14 mouse cellular contexts compared by ENCODE assay signal in genomic region chr1:86482288-86482687, GRCm38 (mm10). TPM values are rescaled to one million over a fixed set of nuclear protein-coding genes. Genes with fewer than 3 reads are reported as not detected.
DNase-seq lines count a peak whose midpoint lies in the region; ATAC-seq lines count a peak whose summit lies in the region.
"Had no signal": no experiment of that assay in that cellular context is flagged by ENCODE, and none has a peak within 500 bp of the region (broad histone marks: within the 10 kb centered on the region; RNA-seq: fewer than 3 reads in every experiment).

No protein-coding gene starts in this region.

- no peak overlapping the region for H3K4me3 ChIP-seq in hindbrain, embryonic 12.5 days
- H3K4me3 ChIP-seq in hindbrain, embryonic 14.5 days (replicated peaks; ENCODE audit: low read length), result no peak overlapping the region
- H3K4me3 ChIP-seq in midbrain, embryonic 10.5 days, result no peak overlapping the region
- no peak overlapping the region for H3K4me3 ChIP-seq in midbrain, embryonic 15.5 days
- H3K4me3 ChIP-seq in forebrain, embryonic 14.5 days (ENCODE audit: low read depth, low read length), result no peak overlapping the region
- H3K4me3 ChIP-seq in stomach, embryonic 14.5 days (ENCODE audit: low read depth, low read length), result no peak overlapping the region
- H3K4me3 ChIP-seq: left cerebral cortex, adult 2 months had no signal

- no peaks in the 10 kb centered on the region for H3K9me3 ChIP-seq in hindbrain, embryonic 12.5 days (replicated peaks)
- no peaks in the 10 kb centered on the region for H3K9me3 ChIP-seq in hindbrain, embryonic 14.5 days (ENCODE audit: control insufficient read depth, low read length)
- H3K9me3 ChIP-seq in midbrain, embryonic 10.5 days (replicated peaks), result no peaks in the 10 kb centered on the region
- H3K9me3 ChIP-seq in midbrain, embryonic 15.5 days, result no peaks in the 10 kb centered on the region
- H3K9me3 ChIP-seq in forebrain, embryonic 14.5 days (replicated peaks; ENCODE audit: control insufficient read depth, low read length), result no peaks in the 10 kb centered on the region
- H3K9me3 ChIP-seq in stomach, embryonic 14.5 days (ENCODE audit: control insufficient read depth, low read depth, low read length), result no peaks in the 10 kb centered on the region

- 0 out of 2 replicates have a peak overlapping the region, but pooled peaks have one; percentile 23 for H3K9ac ChIP-seq in hindbrain, embryonic 12.5 days
- no peak overlapping the region for H3K9ac ChIP-seq in hindbrain, embryonic 14.5 days
- H3K9ac ChIP-seq in midbrain, embryonic 15.5 days, result no peak overlapping the region
- 0 out of 2 replicates have a peak overlapping the region, but pooled peaks have one; percentile 7 for H3K9ac ChIP-seq in forebrain, embryonic 14.5 days (ENCODE audit: low read length)
- H3K9ac ChIP-seq in stomach, embryonic 14.5 days (replicated peaks; ENCODE audit: low read depth, low read length), result no peak overlapping the region

- no peaks in the 10 kb centered on the region for H3K36me3 ChIP-seq in hindbrain, embryonic 12.5 days
- H3K36me3 ChIP-seq in hindbrain, embryonic 14.5 days (replicated peaks; ENCODE audit: control insufficient read depth, insufficient read depth), result no peaks in the 10 kb centered on the region
- no peaks in the 10 kb centered on the region for H3K36me3 ChIP-seq in midbrain, embryonic 10.5 days
- H3K36me3 ChIP-seq in midbrain, embryonic 15.5 days (replicated peaks), result no peaks in the 10 kb centered on the region
- no peaks in the 10 kb centered on the region for H3K36me3 ChIP-seq in forebrain, embryonic 14.5 days (ENCODE audit: control insufficient read depth, insufficient read depth, low read length)
- no peaks in the 10 kb centered on the region for H3K36me3 ChIP-seq in stomach, embryonic 14.5 days (ENCODE audit: control insufficient read depth, insufficient read depth, low read length)

- H3K27me3 ChIP-seq in hindbrain, embryonic 12.5 days, result no peaks in the 10 kb centered on the region
- H3K27me3 ChIP-seq in hindbrain, embryonic 14.5 days (ENCODE audit: control insufficient read depth, insufficient read depth, low read length), result no peaks in the 10 kb centered on the region
- no peaks in the 10 kb centered on the region for H3K27me3 ChIP-seq in midbrain, embryonic 10.5 days (ENCODE audit: low read depth, poor library complexity, severe bottlenecking)
- no peaks in the 10 kb centered on the region for H3K27me3 ChIP-seq in midbrain, embryonic 15.5 days (replicated peaks)
- no peaks in the 10 kb centered on the region for H3K27me3 ChIP-seq in forebrain, embryonic 14.5 days (replicated peaks; ENCODE audit: control insufficient read depth, insufficient read depth, low read length)
- H3K27me3 ChIP-seq in stomach, embryonic 14.5 days (ENCODE audit: control insufficient read depth, insufficient read depth, low read length), result no peaks in the 10 kb centered on the region

- ATAC-seq in hindbrain, embryonic 12.5 days (ENCODE audit: low FRiP score), result no peak
- ATAC-seq in hindbrain, embryonic 14.5 days (ENCODE audit: low FRiP score), result no peak
- no peak for ATAC-seq in midbrain, embryonic 15.5 days (replicated peaks)
- ATAC-seq in forebrain, embryonic 14.5 days, result no peak
- no peak for ATAC-seq in stomach, embryonic 14.5 days (ENCODE audit: insufficient number of reproducible peaks, insufficient read depth, low FRiP score, low read depth)

- no peak for DNase-seq in hindbrain, embryonic 14.5 days (ENCODE audit: low spot score)
- DNase-seq in midbrain, embryonic 10.5 days (ENCODE audit: low spot score), result no peak
- DNase-seq in forebrain, embryonic 14.5 days (ENCODE audit: low spot score), result no peak
- no peak for DNase-seq in ovary, postnatal 10 days (ENCODE audit: low spot score)
- DNase-seq in cerebellum, adult 9-11 months, result no peak
- DNase-seq: cerebellum, adult 18-20 months; heart, postnatal 10 days; kidney, postnatal 10 days; thymus, postnatal 4 days had no signal

- peak overlapping the region; percentile 23; the same call in 1 of the 2 replicates for H3K27ac ChIP-seq in hindbrain, embryonic 12.5 days
- no peak overlapping the region for H3K27ac ChIP-seq in hindbrain, embryonic 14.5 days
- H3K27ac ChIP-seq in midbrain, embryonic 10.5 days (replicated peaks), result peak overlapping the region; percentile 33; the same call in 1 of the 2 replicates
- no peak overlapping the region for H3K27ac ChIP-seq in midbrain, embryonic 15.5 days
- no peak overlapping the region for H3K27ac ChIP-seq in forebrain, embryonic 14.5 days (ENCODE audit: low read depth, low read length)
- peak overlapping the region; percentile 63; the same call in 1 of the 2 replicates for H3K27ac ChIP-seq in stomach, embryonic 14.5 days (ENCODE audit: low read length)
- H3K27ac ChIP-seq: left cerebral cortex, adult 2 months had no signal

- 0 out of 2 replicates have a peak, but pooled peaks cover 5% of the 10 kb centered on the region for H3K4me1 ChIP-seq in hindbrain, embryonic 12.5 days
- no peaks in the 10 kb centered on the region for H3K4me1 ChIP-seq in hindbrain, embryonic 14.5 days (replicated peaks; ENCODE audit: control insufficient read depth, insufficient read depth, low read length)
- H3K4me1 ChIP-seq in midbrain, embryonic 10.5 days, result peaks cover 9% of the 10 kb centered on the region
- H3K4me1 ChIP-seq in midbrain, embryonic 15.5 days, result 0 out of 2 replicates have a peak, but pooled peaks cover 2% of the 10 kb centered on the region
- H3K4me1 ChIP-seq in forebrain, embryonic 14.5 days (ENCODE audit: control insufficient read depth, insufficient read depth, low read length), result peaks cover 2% of the 10 kb centered on the region; the same call in 1 of the 2 replicates
- H3K4me1 ChIP-seq in stomach, embryonic 14.5 days (ENCODE audit: control insufficient read depth, insufficient read depth, low read length), result peaks cover 2% of the 10 kb centered on the region; the same call in 1 of the 2 replicates

- WGBS in hindbrain, embryonic 12.5 days, result 87% methylated on average over 11 of the region's 11 CpGs
- WGBS in hindbrain, embryonic 14.5 days, result 87% methylated on average over 11 of the region's 11 CpGs
- WGBS in midbrain, embryonic 10.5 days, result 88% methylated on average over 11 of the region's 11 CpGs
- whole genome bisulfite sequencing in midbrain, embryonic 15.5 days, result 85% methylated on average over 11 of the region's 11 CpGs
- WGBS in forebrain, embryonic 14.5 days, result 82% methylated on average over 11 of the region's 11 CpGs
- 75% methylated on average over 11 of the region's 11 CpGs for WGBS in stomach, embryonic 14.5 days

- no peak overlapping the region for H3K4me2 ChIP-seq in hindbrain, embryonic 12.5 days (replicated peaks)
- H3K4me2 ChIP-seq in hindbrain, embryonic 14.5 days (replicated peaks), result no peak overlapping the region
- H3K4me2 ChIP-seq in midbrain, embryonic 15.5 days, result no peak overlapping the region
- no peak overlapping the region for H3K4me2 ChIP-seq in forebrain, embryonic 14.5 days (ENCODE audit: low read length)
- H3K4me2 ChIP-seq in stomach, embryonic 14.5 days (replicated peaks; ENCODE audit: low read depth, low read length), result no peak overlapping the region

RNA-seq across cellular contexts. Expression of gene Ptma, which starts 44.2 kb away (rescaled TPM):
- polyA plus RNA-seq in hindbrain, embryonic 12.5 days (2016; fragmentation: Nextera tagmentation; extraction: Ambion mirVana), result 2,735 and 2,863 TPM in 2 replicates
- polyA plus RNA-seq in hindbrain, embryonic 14.5 days (2014; fragmentation: Nextera tagmentation; extraction: Ambion mirVana), result 1,567 and 1,692 TPM in 2 replicates
- polyA plus RNA-seq in midbrain, embryonic 10.5 days (2016; fragmentation: Nextera tagmentation; extraction: Ambion mirVana), result 2,732 and 2,904 TPM in 2 replicates
- 1,373 and 1,532 TPM in 2 replicates for polyA plus RNA-seq in midbrain, embryonic 15.5 days (2015; fragmentation: Nextera tagmentation; extraction: Ambion mirVana)
- polyA plus RNA-seq in forebrain, embryonic 14.5 days (2014; fragmentation: Nextera tagmentation; extraction: Ambion mirVana), result 2,309 and 2,480 TPM in 2 replicates
- polyA plus RNA-seq in stomach, embryonic 14.5 days (2014; fragmentation: Nextera tagmentation; extraction: Ambion mirVana), result 2,677 and 2,766 TPM in 2 replicates

RNA-seq across cellular contexts. Expression of gene Tex44, which starts 56.2 kb away (rescaled TPM):
- not detected in 2 replicates for polyA plus RNA-seq in hindbrain, embryonic 12.5 days (2016; fragmentation: Nextera tagmentation; extraction: Ambion mirVana)
- not detected in 2 replicates for polyA plus RNA-seq in hindbrain, embryonic 14.5 days (2014; fragmentation: Nextera tagmentation; extraction: Ambion mirVana)
- polyA plus RNA-seq in midbrain, embryonic 10.5 days (2016; fragmentation: Nextera tagmentation; extraction: Ambion mirVana), result 0.07 and 0.11 TPM in 2 replicates
- not detected in 2 replicates for polyA plus RNA-seq in midbrain, embryonic 15.5 days (2015; fragmentation: Nextera tagmentation; extraction: Ambion mirVana)
- not detected in 2 replicates for polyA plus RNA-seq in forebrain, embryonic 14.5 days (2014; fragmentation: Nextera tagmentation; extraction: Ambion mirVana)
- not detected in 2 replicates for polyA plus RNA-seq in stomach, embryonic 14.5 days (2014; fragmentation: Nextera tagmentation; extraction: Ambion mirVana)
- polyA plus RNA-seq: liver, embryonic 16.5 days had no signal

RNA-seq across cellular contexts. Expression of gene Nmur1, which starts 56.3 kb away (rescaled TPM):
- polyA plus RNA-seq in hindbrain, embryonic 12.5 days (2016; fragmentation: Nextera tagmentation; extraction: Ambion mirVana), result 0.23 TPM in 1 of 2 replicates, not detected in the other
- polyA plus RNA-seq in hindbrain, embryonic 14.5 days (2014; fragmentation: Nextera tagmentation; extraction: Ambion mirVana), result not detected in 2 replicates
- not detected in 2 replicates for polyA plus RNA-seq in midbrain, embryonic 10.5 days (2016; fragmentation: Nextera tagmentation; extraction: Ambion mirVana)
- 0.61 TPM in 1 of 2 replicates, not detected in the other for polyA plus RNA-seq in midbrain, embryonic 15.5 days (2015; fragmentation: Nextera tagmentation; extraction: Ambion mirVana)
- polyA plus RNA-seq in forebrain, embryonic 14.5 days (2014; fragmentation: Nextera tagmentation; extraction: Ambion mirVana), result not detected in 2 replicates
- not detected in 2 replicates for polyA plus RNA-seq in stomach, embryonic 14.5 days (2014; fragmentation: Nextera tagmentation; extraction: Ambion mirVana)
- polyA plus RNA-seq: liver, embryonic 16.5 days had no signal

Comparison
In these comparisons a context has a peak if more than half of its experiments do, and no peak if none do; other contexts are left out.
1. H3K27ac ChIP-seq: peak in hindbrain, embryonic 12.5 days (single experiment), midbrain, embryonic 10.5 days (single experiment) and stomach, embryonic 14.5 days (single experiment); none in hindbrain, embryonic 14.5 days (single experiment), midbrain, embryonic 15.5 days (single experiment) and forebrain, embryonic 14.5 days (single experiment).
2. H3K9ac ChIP-seq: peak in hindbrain, embryonic 12.5 days (single experiment) and forebrain, embryonic 14.5 days (single experiment); none in hindbrain, embryonic 14.5 days (single experiment), midbrain, embryonic 15.5 days (single experiment) and stomach, embryonic 14.5 days (single experiment).